Mouse (Mus musculus): Measurements from ENCODE around the gene Cops2.
A peak's percentile ranks its signal among the peaks of the same experiment; 100 is the strongest.

Cops2 gene

GRCm38 (mm10) chr2:125858521-125859280 lies at the start of gene Cops2, which contains the start of gene Galk2:
TSS of gene Cops2 (minus strand) at chr2:125859139.
TSS of gene Galk2 (plus strand) at chr2:125859109.
- DNase-seq (ENCODE audit: low spot score) = peak; percentile 96

DNA sequence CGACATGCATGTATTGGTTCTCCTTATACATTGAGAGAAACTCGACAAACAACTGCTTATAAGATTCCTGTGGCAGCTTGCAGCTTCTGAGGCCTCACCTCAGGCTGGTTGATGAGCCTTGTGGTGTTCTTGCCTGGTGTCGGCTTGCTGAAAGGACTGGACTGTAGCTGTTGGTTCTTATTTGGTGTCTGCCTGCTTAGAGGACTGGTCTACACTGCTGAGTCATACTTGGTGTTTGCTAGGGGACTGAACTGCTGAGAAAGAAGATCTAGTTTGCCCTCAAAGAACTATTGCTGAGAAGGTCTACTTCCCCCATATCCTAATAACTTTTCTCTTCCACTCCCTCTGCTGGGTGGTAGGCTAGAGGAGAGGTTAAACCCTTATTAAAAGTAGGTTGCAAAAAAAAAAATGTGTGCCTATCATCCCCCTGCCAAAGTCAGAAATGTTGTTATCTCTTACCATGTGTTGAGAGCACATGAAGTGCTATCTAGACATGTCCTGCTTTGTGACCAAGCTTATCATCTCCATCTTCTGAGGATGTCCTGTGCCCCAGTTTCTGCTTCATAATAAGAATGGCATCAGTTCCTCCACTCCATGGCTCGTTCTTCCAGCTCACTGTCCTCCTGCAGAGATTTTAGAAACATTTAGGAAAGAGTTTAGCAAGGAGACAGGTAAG lies 48.8 kb upstream of the Cops2 start:
- no peak for DNase-seq (ENCODE audit: low spot score)

DNA sequence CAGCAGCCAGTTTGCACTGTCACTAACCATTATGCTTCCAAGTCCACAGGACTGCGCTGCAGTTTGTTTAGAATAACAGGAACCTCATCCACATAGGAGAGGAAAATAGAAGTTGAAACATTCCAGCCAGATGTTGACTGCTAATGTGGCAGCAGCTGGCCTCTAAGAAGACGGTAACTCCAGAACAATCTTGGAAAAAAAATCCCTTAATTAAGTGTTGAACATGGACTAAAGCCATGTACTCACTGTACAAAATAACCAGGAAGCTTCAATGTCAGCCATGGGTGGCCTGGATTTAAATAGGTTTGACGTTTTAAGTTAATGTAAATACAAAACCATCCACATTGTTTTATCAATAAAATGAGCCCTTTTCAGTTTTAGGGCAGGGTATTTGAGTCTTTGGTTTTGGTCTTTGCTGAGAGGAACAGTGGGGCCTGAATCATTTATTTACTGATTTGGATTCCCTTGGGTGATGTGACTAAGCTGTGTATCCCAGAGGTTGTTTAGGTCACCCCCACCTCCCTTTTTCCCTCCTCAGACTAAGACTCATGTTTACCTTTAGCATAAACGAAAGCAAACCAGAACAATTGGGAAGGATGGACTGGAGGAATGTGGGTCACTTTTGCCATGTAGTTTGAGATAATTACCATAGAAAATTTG lies 47.6 kb upstream of the Cops2 start:
- DNase-seq (ENCODE audit: low spot score) = no peak

GRCm38 (mm10) chr2:125901426-125901825 lies 42.5 kb upstream of the Cops2 start:
- DNase-seq (ENCODE audit: low spot score) = no peak

DNA sequence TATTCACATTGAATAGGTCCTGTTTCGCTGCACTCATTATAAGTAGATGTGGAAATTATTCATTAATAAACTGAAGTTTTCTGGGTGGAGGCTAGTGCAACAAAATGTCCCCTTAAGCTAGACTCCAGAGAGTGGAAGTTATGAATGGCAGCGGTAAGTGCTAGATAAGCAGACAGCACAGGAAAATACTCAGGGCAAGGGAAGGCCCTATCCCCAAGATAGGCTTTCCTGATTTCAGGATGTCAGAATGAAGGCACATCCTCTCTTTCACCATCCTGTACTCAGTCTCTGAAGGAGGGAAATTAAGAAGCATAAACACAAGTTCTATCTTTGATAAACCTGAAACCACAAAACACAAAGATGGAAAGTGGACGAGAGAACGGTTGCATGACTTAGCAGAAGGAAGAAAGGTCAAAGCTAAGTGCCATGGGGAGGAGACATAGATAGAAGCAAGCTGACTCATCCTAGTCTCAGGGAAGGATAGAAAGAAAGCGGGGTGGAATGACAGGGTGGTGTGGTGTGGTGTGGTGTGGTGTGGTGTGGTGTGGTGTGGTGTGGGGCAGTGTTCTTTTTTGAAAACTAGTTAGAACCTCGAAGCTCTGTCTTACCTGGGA lies 42.0 kb upstream of the Cops2 start:
- no peak for DNase-seq (ENCODE audit: low spot score)

GRCm38 (mm10) chr2:125896355-125896754 lies 37.4 kb upstream of the Cops2 start:
- DNase-seq (ENCODE audit: low spot score) = no peak

DNA sequence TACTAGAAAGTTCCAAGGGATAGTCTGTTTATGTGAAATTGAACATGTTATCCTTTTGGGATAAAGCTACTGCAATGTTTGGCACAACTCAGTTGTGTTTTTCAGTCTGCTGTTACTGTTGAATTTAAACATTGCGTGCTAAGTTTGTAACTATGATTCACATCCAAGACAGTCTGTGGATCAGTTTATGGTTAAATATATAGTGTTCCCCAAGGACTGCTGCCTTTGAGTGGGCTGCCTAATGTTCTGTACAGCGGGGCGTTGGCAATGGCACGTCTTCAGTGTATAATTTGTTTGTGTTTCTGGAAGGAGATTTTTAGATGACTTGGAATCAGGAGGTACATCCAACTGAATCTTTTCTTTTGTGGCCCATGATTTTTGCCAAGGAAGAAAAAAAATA lies 36.2 kb upstream of the Cops2 start:
- no peak for DNase-seq (ENCODE audit: low spot score)

DNA sequence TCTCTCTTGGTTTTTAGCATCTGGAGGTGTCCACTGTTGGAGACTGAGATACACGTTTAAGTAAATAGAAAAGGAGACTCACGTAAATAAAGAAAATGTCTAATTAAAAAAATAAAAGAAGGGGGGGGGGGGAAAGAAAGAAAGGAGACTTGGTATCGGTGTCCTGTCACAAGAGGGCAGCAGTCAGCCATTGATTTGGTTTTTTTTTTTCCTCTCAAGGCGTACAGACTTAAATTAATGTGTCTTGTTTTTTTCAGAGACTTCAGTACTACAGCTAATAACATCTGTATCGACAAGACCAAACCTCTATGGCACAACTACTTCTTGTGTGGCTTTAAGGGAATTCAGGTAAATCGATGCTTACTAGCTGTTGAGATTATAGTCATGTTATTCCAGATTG lies 34.2 kb upstream of the Cops2 start:
- DNase-seq (ENCODE audit: low spot score) = no peak

GRCm38 (mm10) chr2:125885891-125886576 lies 27.1 kb upstream of the Cops2 start:
- no peak for DNase-seq (ENCODE audit: low spot score)

DNA sequence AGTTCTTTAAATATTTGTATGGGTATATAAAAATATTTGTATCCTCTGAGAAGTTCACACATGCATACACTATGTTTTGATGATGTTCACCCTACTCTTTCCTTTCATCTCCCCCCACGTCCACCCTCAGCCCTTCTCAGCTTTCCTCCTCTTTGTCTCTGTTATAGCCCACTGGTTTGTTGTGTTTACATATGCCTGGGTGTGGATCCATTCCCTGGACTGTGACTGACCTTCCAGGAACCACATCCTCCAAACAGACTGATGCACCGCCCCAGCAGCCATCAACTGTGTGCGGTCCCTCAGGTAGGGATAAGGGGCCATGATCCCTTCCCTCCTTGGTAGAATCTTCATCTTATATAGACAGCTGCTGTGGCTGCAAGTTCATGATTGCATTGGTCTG lies 11.2 kb upstream of the Cops2 start:
- no peak for DNase-seq (ENCODE audit: low spot score)

DNA sequence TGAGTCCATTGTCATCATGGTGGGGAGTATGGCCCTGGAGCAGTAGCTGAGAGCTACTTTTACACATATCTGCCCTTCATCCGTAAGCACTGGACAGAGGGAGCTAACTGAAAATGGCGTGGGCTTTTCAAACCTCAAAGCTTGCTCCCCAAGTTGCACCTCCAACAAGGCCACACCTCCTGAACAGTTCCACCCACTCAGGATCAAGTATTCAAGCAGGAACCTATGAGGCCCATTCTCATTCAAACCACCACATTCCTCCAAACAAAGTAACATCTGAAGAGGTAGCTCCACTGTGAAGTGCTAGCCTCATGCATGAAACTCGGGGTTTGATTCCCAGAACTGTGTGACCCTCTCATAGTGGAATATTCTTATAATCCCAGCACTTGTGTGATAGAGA lies 9.4 kb upstream of the Cops2 start:
- DNase-seq (ENCODE audit: low spot score) = no peak

DNA sequence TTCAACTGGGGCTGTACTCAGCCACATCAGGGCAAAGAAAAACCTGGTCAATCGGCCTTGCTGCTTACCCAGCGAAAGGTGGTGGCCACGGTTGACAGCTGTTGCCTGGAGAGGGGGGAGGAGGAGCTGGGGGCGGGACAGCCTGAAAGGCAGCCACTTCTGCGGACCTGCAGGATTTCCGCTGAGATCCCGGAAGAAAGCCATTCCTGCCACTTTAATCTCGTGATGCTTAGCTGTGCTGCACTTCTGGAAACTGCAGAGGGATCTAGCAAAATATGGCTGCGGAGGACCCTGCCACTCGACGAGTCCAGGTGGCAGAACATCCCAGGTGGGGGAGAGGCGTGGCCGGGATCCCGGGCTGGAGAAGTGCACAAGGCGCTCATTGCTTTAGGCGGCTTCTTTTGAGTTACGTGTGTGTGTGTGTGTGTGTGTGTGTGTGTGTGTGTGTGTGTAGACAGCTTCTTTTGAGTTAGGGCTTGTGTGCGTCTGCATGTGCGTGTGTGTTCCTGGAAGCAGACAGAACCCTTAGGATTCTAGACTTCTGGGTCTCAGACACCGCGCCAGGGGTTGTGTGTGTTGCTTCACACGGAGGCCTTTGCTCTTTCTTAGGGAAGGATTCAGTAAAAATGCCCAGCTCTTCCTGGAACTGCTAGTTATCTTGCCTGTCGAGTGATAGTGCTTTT lies 7.3 kb upstream of the Cops2 start:
- DNase-seq (ENCODE audit: low spot score) = peak; percentile 47

- no peak for DNase-seq (ENCODE audit: low spot score)
These were observed 6.6 kb upstream of the Cops2 start for GRCm38 (mm10) chr2:125865585-125865984.

DNA sequence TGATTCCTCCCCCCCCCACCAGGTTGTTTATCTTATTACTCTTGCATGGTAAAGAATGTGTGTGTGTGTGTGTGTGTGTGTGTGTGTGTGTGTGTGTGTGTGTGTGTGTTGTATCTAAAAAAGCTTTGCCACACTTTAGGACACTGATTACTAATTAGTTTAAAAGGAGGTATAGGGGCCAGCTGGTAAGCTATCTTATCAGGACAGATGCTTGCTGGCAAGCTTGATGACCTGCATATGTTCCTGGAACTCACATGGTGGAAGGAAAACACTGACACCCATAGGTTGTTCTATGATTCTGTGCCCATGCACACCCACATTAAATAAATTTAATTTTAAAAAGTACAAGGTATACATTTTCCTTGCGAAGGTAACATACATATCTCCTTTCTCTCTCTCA lies 5.6 kb upstream of the Cops2 start:
- no peak for DNase-seq (ENCODE audit: low spot score)

DNA sequence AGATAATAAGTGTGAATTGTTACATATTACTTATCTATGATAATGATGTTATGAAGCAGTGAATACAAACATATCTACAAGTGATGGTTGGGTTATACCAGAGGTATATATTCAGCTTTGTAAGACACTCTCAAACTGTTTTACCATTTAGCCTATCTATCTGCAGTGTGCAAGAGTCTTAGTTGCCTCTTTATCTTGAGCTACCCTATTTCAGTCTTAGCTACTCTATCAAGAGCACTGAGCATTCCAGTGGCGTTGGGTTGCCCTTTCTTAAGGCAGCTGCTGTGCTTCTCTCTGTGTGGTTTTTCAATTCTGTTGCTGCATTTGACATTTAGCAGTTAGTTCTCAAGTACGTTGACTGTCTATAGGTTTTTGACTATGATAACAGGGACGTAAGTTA lies 4.9 kb upstream of the Cops2 start:
- DNase-seq (ENCODE audit: low spot score) = no peak

DNA sequence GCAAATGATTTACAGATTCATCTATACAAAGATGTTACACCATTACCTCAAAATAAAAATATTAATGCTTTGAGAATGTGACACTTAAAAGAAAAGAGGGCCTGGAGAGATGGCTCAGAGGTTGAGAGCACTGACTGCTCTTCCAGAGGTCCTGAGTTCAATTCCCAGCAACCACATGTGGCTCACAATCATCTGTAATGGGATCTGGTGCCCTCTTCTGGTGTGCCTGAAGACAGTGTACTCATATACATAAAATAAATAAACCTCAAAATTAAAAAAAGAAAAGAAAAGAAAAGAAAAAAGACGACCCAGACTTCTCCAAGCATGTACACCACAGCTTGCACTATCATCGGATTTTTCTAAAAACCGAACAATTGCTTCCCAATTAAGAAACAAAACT lies 1.2 kb downstream of the Cops2 start:
- DNase-seq (ENCODE audit: low spot score) = no peak

DNA sequence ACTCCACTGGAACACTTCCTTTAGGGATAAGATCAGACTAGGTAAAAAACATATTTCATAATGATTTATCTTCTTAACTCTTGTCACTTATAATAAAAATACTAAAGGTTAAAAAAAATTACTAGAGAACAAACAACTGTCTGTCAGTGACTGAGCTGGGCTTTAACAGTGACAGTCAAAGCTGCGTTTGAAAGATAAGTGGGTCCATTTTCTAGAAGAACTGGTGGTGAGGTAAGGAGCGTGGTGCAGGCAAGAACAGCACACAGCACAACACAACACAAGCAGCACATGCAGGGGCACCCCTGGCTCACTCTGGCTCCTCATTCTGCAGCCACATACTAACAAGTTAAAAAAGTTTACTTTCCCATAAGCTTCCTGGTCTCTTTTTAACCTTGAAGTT lies 7.7 kb downstream of the Cops2 start:
- no peak for DNase-seq (ENCODE audit: low spot score)

- DNase-seq (ENCODE audit: low spot score) = no peak
These were observed 20.1 kb downstream of the Cops2 start for GRCm38 (mm10) chr2:125838708-125839284.

- no peak for DNase-seq (ENCODE audit: low spot score)
These were observed 20.8 kb downstream of the Cops2 start for GRCm38 (mm10) chr2:125838091-125838490.

DNA sequence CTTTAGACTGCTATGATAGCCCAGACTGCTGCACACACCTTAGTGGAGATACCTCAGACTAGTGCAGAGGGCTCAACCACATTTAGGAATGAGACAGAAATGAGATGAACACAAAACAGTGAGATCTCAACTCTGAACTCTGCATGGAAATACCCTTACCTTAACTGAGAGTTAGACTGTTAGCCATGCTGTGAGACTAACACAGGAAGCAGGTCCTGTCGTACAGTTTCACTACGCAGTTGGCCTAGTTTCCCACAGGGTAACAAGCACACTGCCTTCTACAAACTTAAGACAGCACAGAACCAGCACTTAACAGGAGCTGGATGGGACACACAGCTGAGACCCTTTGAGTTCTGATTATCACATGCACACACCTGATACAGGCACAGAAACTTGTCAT lies 29.0 kb downstream of the Cops2 start:
- DNase-seq (ENCODE audit: low spot score) = no peak

- DNase-seq (ENCODE audit: low spot score) = no peak
These were observed 31.0 kb downstream of the Cops2 start for GRCm38 (mm10) chr2:125827898-125828297.

Measured in testis, postnatal 14 days (tissue).